Mouse (Mus musculus): Measurements from ENCODE around the gene Rprd2. TPM values are rescaled to one million over a fixed set of nuclear protein-coding genes. Genes with fewer than 3 reads are reported as not detected.
A peak's percentile ranks its signal among the peaks of the same experiment; 100 is the strongest.
"Not testable (repeated sequence)": the region's sequence is repeated elsewhere in the genome, so short reads cannot be mapped to it uniquely, and the experiment has no call there.

Gene Rprd2
- total RNA-seq, 2 experiments from 2014 or later: 62.3 to 69.6 TPM

- DNase-seq (ENCODE audit: extremely low spot score in 1 of 2, low spot score in 1 of 2): peak; percentile 94 to 98
Observed at GRCm38 (mm10) chr3:95819351-95819985, 805 bp upstream of the Rprd2 start.

DNA sequence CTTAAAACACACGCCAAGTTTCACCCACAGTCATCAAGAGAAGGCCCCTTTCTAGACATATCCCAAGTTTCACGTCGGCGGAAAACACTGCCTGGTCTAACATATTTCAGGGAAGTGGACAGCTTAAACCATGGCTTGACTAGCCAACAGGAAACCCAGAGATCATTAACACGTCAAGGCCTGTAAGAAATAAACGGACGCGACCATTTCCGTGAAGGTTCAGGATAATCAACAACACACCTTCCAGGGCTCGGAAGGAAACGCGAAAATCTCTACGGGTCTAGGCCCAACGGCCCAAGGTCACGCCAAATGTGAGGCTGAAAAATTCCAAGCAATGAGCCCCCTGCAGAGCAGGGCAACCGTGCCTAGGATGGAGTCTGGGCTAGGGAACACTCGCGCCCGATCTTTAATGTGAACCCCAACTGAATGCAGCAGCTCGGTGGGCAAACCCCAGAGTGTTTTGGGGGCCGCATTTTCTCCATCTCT lies 594 bp downstream of the Rprd2 start:
- peak in 1 of 2 experiments; percentile 35 for DNase-seq (ENCODE audit: extremely low spot score in 1 of 2, low spot score in 1 of 2)

GRCm38 (mm10) chr3:95816681-95817080 lies 2.0 kb downstream of the Rprd2 start:
- DNase-seq (ENCODE audit: extremely low spot score in 1 of 2, low spot score in 1 of 2): no peak

GRCm38 (mm10) chr3:95808384-95808783 lies 10.3 kb downstream of the Rprd2 start:
- no peak for DNase-seq (ENCODE audit: extremely low spot score in 1 of 2, low spot score in 1 of 2)

GRCm38 (mm10) chr3:95807630-95808029 lies 11.0 kb downstream of the Rprd2 start:
- not testable (repeated sequence) for DNase-seq (ENCODE audit: extremely low spot score in 1 of 2, low spot score in 1 of 2)

GRCm38 (mm10) chr3:95806677-95807076 lies 12.0 kb downstream of the Rprd2 start:
- DNase-seq (ENCODE audit: extremely low spot score in 1 of 2, low spot score in 1 of 2): no peak

DNA sequence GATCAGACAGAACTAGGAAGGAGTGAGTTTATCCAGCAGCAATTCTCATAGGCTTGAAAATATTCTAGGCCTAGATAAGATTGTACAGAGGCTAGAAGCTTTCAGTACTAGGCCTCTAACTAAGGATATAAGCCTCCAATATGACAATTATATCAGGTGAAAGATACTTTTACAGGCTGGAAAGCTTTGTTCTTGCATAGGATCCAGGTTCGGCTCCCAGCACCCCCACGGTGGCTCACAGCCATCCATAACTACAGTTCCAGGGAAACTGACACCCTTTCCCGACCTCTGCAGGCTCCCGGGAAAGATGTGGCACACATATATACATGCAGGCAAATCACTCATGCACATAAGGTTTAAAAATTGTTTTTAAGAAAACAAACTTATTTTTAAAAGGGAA lies 14.8 kb downstream of the Rprd2 start:
- no peak for DNase-seq (ENCODE audit: extremely low spot score in 1 of 2, low spot score in 1 of 2)

DNA sequence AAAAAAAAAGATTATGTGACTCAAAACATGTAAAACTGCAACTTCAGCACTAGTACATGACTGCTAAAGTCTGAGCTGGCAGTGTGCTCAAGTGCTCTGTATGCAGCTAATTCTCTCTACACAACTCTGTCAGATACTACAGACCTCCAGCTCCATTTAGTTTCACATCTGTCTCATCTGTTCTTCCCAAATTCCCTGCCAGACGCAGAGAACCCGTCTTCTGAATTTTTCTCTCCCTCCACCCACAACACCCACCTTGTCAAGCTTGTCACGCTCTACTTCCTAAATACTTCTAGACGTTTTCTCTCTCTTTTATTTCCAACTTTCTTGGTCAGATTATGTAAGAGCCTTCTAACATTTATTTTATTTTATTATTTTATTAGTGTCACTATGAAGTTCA lies 19.9 kb downstream of the Rprd2 start:
- DNase-seq (ENCODE audit: extremely low spot score in 1 of 2, low spot score in 1 of 2): no peak

- no peak for DNase-seq (ENCODE audit: extremely low spot score in 1 of 2, low spot score in 1 of 2)
Observed at GRCm38 (mm10) chr3:95794299-95794698, 24.4 kb downstream of the Rprd2 start.

DNA sequence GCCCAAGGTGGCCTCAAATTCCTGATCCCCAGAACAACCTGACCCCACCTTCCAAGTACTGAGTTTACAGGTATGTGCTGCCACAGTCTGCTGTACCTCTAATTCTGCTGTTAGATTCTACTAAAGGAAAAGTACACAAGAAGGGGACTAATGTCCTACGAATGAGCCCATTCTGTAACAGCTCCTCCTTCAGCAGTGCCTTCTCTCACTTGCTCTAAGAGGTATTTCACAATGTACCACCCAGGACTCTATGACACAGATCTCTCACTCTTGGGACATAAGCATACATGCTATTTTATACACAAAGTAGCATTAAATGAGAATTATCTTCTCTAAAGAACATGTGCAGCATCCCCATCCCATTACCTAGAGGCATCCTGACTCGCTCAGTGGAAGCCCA lies 25.0 kb downstream of the Rprd2 start:
- DNase-seq (ENCODE audit: extremely low spot score in 1 of 2, low spot score in 1 of 2): no peak

GRCm38 (mm10) chr3:95785501-95785900 lies 33.2 kb downstream of the Rprd2 start:
- DNase-seq (ENCODE audit: extremely low spot score in 1 of 2, low spot score in 1 of 2): no peak

DNA sequence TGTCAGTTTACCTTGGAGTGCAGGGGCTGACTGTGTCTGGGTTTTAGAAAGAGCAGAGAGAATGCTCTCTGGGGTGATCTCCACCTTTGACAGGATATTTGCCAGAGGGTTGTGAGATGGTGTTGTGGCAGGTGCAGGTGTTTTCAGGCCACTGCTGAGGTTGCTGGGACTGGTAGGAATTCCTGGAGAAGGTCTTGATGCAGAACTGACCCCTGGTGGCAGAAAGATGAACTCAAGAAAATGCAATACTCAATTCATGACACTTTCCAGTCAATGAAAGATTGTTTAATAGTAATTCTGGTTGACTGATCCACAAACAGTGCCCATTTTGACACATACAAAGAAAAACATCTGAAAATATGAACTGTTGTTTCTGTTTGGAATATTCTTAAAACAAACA lies 46.7 kb downstream of the Rprd2 start:
- DNase-seq (ENCODE audit: extremely low spot score in 1 of 2, low spot score in 1 of 2): no peak

DNA sequence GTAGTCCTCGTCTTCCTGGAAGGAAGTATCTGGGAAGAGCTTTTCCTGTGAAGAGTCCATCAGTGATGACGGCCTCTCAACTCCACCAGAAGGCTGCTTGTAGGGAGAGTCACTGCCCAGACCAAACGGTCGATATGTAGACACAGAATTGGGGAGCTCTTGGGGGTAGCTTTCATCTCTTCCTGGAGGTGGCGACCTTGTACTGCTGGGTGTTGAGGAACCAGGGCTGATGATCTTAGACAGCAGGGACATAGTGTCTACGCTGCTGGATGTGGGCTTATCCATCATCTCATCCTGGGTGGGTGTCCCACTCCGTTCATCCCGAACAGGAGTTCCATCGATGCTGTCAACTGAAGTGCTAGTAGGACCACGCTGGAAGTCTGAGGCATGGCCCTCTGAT lies 53.1 kb downstream of the Rprd2 start:
- no peak for DNase-seq (ENCODE audit: extremely low spot score in 1 of 2, low spot score in 1 of 2)

DNA sequence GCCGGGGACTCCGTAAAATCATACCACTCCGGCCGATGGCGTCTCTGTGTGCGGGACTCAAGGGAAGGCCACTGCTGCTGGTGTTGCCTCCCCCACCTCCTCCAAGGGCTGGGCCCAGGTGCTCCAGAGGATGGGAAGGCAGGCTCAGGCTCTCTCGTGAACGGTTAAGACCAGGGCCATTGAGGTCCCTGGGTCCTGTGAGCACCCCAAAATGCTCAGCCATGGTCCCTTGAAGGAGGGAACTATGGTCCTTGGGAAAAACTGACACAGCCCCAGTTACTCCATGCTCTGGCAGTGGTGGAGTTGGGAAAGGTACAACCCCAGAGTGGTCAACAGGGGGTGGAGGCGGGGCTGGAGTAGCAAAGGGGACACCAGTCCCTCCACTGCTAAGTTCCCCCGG lies 54.9 kb downstream of the Rprd2 start:
- no peak for DNase-seq (ENCODE audit: extremely low spot score in 1 of 2, low spot score in 1 of 2)

- DNase-seq (ENCODE audit: extremely low spot score in 1 of 2, low spot score in 1 of 2): no peak
Observed at GRCm38 (mm10) chr3:95762961-95763360, 55.7 kb downstream of the Rprd2 start.

DNA sequence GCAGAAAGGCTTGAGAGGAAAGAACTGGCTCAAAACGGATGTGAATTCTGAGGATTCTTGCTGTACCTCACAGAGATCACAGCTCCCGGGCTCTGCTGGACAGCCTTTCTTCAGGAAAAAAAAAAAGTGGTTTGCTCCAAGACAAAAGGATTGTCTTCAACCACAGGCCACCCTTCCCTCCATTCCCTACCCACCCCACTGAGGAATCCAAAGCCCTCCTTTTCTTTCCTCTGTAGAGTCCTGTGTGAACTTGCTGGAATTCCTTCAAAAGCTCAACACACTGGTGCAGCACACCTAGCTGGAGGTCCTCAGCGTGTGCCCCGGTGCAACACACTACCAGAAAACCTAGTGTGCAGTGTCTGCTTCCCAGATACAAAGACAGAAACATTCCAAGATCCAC lies 56.9 kb downstream of the Rprd2 start:
- DNase-seq (ENCODE audit: extremely low spot score in 1 of 2, low spot score in 1 of 2): no peak

- DNase-seq (ENCODE audit: extremely low spot score in 1 of 2, low spot score in 1 of 2): no peak
Observed at GRCm38 (mm10) chr3:95760656-95761055, 58.0 kb downstream of the Rprd2 start.

- DNase-seq (ENCODE audit: extremely low spot score in 1 of 2, low spot score in 1 of 2): no peak
Observed at GRCm38 (mm10) chr3:95760106-95760505, 58.6 kb downstream of the Rprd2 start, which contains the start of gene Tars2. Gene Tars2 (minus strand): TSS chr3:95760206.

- DNase-seq (ENCODE audit: extremely low spot score in 1 of 2, low spot score in 1 of 2): no peak
Observed at GRCm38 (mm10) chr3:95758467-95759218, 60.0 kb downstream of the Rprd2 start.

GRCm38 (mm10) chr3:95756808-95757207 lies 61.9 kb downstream of the Rprd2 start:
- no peak for DNase-seq (ENCODE audit: extremely low spot score in 1 of 2, low spot score in 1 of 2)

GRCm38 (mm10) chr3:95754345-95755206 lies 64.1 kb downstream of the Rprd2 start:
- peak; percentile 85 to 87 for DNase-seq (ENCODE audit: extremely low spot score in 1 of 2, low spot score in 1 of 2)
